Mouse (Mus musculus) intestine, embryonic 14.5 days (tissue): ENCODE data around the gene 4930583I09Rik. TPM values are rescaled to one million over a fixed set of nuclear protein-coding genes. Genes with fewer than 3 reads are reported as not detected.

Source experiments
- ATAC-seq: fragments of 200-750 bp; cut with Nextera tagmentation; replicated peaks from 2 replicates; pipeline ENCODE4 v1.8.0; 2017; ENCODE audit warnings: low read depth, moderate number of reproducible peaks, moderate TSS enrichment, moderate library complexity; ENCODE audit not compliant: low FRiP score, low TSS enrichment
- DNase-seq: peaks from one replicate; pipeline ENCODE4 v3.0.0-alpha.2; 2018; ENCODE audit warnings: low spot score
- H3K27ac ChIP-seq: fragments of 300-500 bp; sonication (generic); 2 replicates; pipeline ENCODE4 v1.5.1; 2014; ENCODE audit warnings: low read depth, mild to moderate bottlenecking, control low read depth
- H3K27me3 ChIP-seq: fragments of 300-500 bp; sonication (generic); replicated peaks from 2 replicates; pipeline ENCODE4 v1.6.1; 2014; ENCODE audit warnings: low read length, control low read depth; ENCODE audit not compliant: control insufficient read depth, insufficient read depth
- H3K36me3 ChIP-seq: fragments of 300-500 bp; sonication (generic); 2 replicates; pipeline ENCODE4 v1.6.1; 2014; ENCODE audit warnings: low read length, control low read depth; ENCODE audit not compliant: control insufficient read depth, insufficient read depth
- H3K4me1 ChIP-seq: fragments of 300-500 bp; sonication (generic); replicated peaks from 2 replicates; pipeline ENCODE4 v1.6.1; 2014; ENCODE audit warnings: low read length, control low read depth, mixed read lengths; ENCODE audit not compliant: control insufficient read depth, insufficient read depth
- H3K4me2 ChIP-seq: fragments of 300-500 bp; sonication (generic); 2 replicates; pipeline ENCODE4 v1.6.1; 2014; ENCODE audit warnings: low read length
- H3K4me3 ChIP-seq: fragments of 300-500 bp; sonication (generic); 2 replicates; pipeline ENCODE4 v1.5.1; 2014; ENCODE audit warnings: low read depth, low read length, control low read depth, mixed read lengths
- H3K9ac ChIP-seq: fragments of 300-500 bp; sonication (generic); 2 replicates; pipeline ENCODE4 v1.6.1; 2014; ENCODE audit warnings: mild to moderate bottlenecking, low read length
- H3K9me3 ChIP-seq: fragments of 300-500 bp; sonication (generic); 2 replicates; pipeline ENCODE4 v1.6.1; 2016; ENCODE audit warnings: low read length, control low read depth; ENCODE audit not compliant: control insufficient read depth
- WGBS: fragments of 180-500 bp; shearing (Covaris S2); extraction: QIAGEN DNeasy Blood & Tissue Kit; methylation state at CpG from one replicate; pipeline ENCODE4 v1.1.7; 2014; 5-methylcytosine and 5-hydroxymethylcytosine counted together
- polyA plus RNA-seq: library from polyadenylated mRNA; unstranded; fragments of >200 nt; fragmentation: Nextera tagmentation; extraction: Ambion mirVana; gene quantifications from 2 replicates; pipeline ENCODE4 v1.2.1, GENCODE M21; 2014

Gene 4930583I09Rik
- polyA plus RNA-seq, 1 experiment from 2014 or later: not detected

- Histone ChIP-seq H3K36me3 (no peaks in the 10 kb centered on the region), H3K27me3 (no peaks in the 10 kb centered on the region), H3K4me2 (no peak overlapping the region), H3K9ac (no peak overlapping the region), H3K9me3 (no peaks in the 10 kb centered on the region), H3K27ac (no peak overlapping the region), H3K4me3 (no peak overlapping the region), H3K4me1 (no peaks in the 10 kb centered on the region)
- ATAC-seq (no peak), DNase-seq (no peak)
- 89% methylated on average over 6 of the region's 6 CpGs for WGBS
These were observed 22.3 kb downstream of the 4930583I09Rik start for GRCm38 (mm10) chr17:64813568-64813967.

GRCm38 (mm10) chr17:64806035-64806589 lies 29.8 kb downstream of the 4930583I09Rik start:
- Histone ChIP-seq H3K9me3 (no peaks in the 10 kb centered on the region), H3K27ac (no peak overlapping the region), H3K4me3 (no peak overlapping the region), H3K36me3 (no peaks in the 10 kb centered on the region), H3K9ac (no peak overlapping the region), H3K27me3 (no peaks in the 10 kb centered on the region), H3K4me2 (no peak overlapping the region), H3K4me1 (no peaks in the 10 kb centered on the region)
- ATAC-seq (no peak), DNase-seq (no peak)
- WGBS: 83% methylated on average over 8 of the region's 8 CpGs

GRCm38 (mm10) chr17:64804375-64805124 lies 31.3 kb downstream of the 4930583I09Rik start:
- Histone ChIP-seq H3K36me3 (no peaks in the 10 kb centered on the region), H3K27ac (no peak overlapping the region), H3K27me3 (no peaks in the 10 kb centered on the region), H3K9ac (no peak overlapping the region), H3K4me1 (no peaks in the 10 kb centered on the region), H3K4me2 (no peak overlapping the region), H3K9me3 (no peaks in the 10 kb centered on the region), H3K4me3 (no peak overlapping the region)
- DNase-seq: no peak
- WGBS: 60% methylated on average over 13 of the region's 13 CpGs
- ATAC-seq: no peak

- Histone ChIP-seq H3K4me1 (no peaks in the 10 kb centered on the region), H3K27ac (no peak overlapping the region), H3K4me3 (no peak overlapping the region), H3K4me2 (no peak overlapping the region), H3K9me3 (no peaks in the 10 kb centered on the region), H3K9ac (no peak overlapping the region), H3K36me3 (no peaks in the 10 kb centered on the region), H3K27me3 (no peaks in the 10 kb centered on the region)
- DNase-seq (no peak), ATAC-seq (no peak)
- WGBS: 53% methylated on average over 7 of the region's 7 CpGs
These were observed 33.0 kb downstream of the 4930583I09Rik start for GRCm38 (mm10) chr17:64802956-64803275.

GRCm38 (mm10) chr17:64802168-64802955 lies 33.5 kb downstream of the 4930583I09Rik start:
- H3K9me3 ChIP-seq: no peaks in the 10 kb centered on the region
- H3K27ac ChIP-seq: no peak overlapping the region
- DNase-seq: no peak
- no peak overlapping the region for H3K4me3 ChIP-seq
- WGBS: 25% methylated on average over 11 of the region's 11 CpGs
- no peaks in the 10 kb centered on the region for H3K4me1 ChIP-seq
- no peaks in the 10 kb centered on the region for H3K36me3 ChIP-seq
- no peak overlapping the region for H3K9ac ChIP-seq
- ATAC-seq: no peak; the same call in 1 of the 2 replicates
- H3K27me3 ChIP-seq: no peaks in the 10 kb centered on the region
- no peak overlapping the region for H3K4me2 ChIP-seq

GRCm38 (mm10) chr17:64792623-64793022 lies 43.2 kb downstream of the 4930583I09Rik start:
- no peak for DNase-seq
- H3K4me2 ChIP-seq: no peak overlapping the region
- 73% methylated on average over 5 of the region's 5 CpGs for WGBS

GRCm38 (mm10) chr17:64792076-64792475 lies 43.8 kb downstream of the 4930583I09Rik start:
- Histone ChIP-seq H3K4me1 (no peaks in the 10 kb centered on the region), H3K9me3 (no peaks in the 10 kb centered on the region), H3K4me3 (no peak overlapping the region), H3K27me3 (no peaks in the 10 kb centered on the region), H3K27ac (no peak overlapping the region), H3K9ac (no peak overlapping the region), H3K4me2 (no peak overlapping the region), H3K36me3 (no peaks in the 10 kb centered on the region)
- no peak for DNase-seq
- no peak for ATAC-seq
- WGBS: 89% methylated on average over 3 of the region's 3 CpGs

More at GRCm38 (mm10) chr17:64792623-64793022, 43.2 kb downstream of the 4930583I09Rik start:
- Histone ChIP-seq H3K4me1 (no peaks in the 10 kb centered on the region), H3K27me3 (no peaks in the 10 kb centered on the region), H3K36me3 (no peaks in the 10 kb centered on the region), H3K9me3 (no peaks in the 10 kb centered on the region), H3K27ac (no peak overlapping the region), H3K4me3 (no peak overlapping the region), H3K9ac (no peak overlapping the region)
- no peak for ATAC-seq

GRCm38 (mm10) chr17:64789175-64789574 lies 46.7 kb downstream of the 4930583I09Rik start:
- Histone ChIP-seq H3K9me3 (no peaks in the 10 kb centered on the region), H3K27ac (no peak overlapping the region), H3K27me3 (no peaks in the 10 kb centered on the region), H3K4me2 (no peak overlapping the region), H3K9ac (no peak overlapping the region), H3K4me3 (no peak overlapping the region), H3K4me1 (no peaks in the 10 kb centered on the region), H3K36me3 (no peaks in the 10 kb centered on the region)
- DNase-seq (no peak), ATAC-seq (no peak)
- 49% methylated on average over 3 of the region's 3 CpGs for WGBS
